Mouse (Mus musculus): Measurements from ENCODE around the gene Pdlim3. TPM values are rescaled to one million over a fixed set of nuclear protein-coding genes. Genes with fewer than 3 reads are reported as not detected.

The Pdlim3 gene
- polyA plus RNA-seq, 2 experiments, result 73.8 to 81.6 TPM

DNA sequence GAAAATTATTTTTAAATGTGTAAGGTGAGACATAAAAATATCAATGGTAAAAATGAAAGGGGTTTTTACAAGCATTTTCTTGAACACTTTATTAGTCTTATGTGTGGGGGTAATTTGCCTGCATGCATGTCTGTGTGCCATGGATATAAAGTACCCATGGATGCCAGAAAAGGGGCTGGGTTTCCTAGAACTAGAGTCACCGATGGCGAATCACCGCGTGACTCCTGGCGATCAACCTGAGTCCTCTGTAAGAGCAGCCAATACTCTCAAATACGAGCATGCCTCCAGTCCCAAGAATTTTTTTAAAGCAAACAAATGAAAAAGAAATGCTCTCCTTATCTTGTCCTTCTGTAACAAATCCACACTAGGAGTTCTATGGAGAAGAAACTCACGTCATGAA lies 36.9 kb downstream of the Pdlim3 start:
- Histone ChIP-seq H3K9ac (ENCODE audit: low read depth, low read length, severe bottlenecking) (no peak overlapping the region), H3K27ac (replicated peaks; ENCODE audit: low read depth, low read length) (no peak overlapping the region), H3K36me3 (ENCODE audit: control insufficient read depth, insufficient read depth, low read length) (no peaks in the 10 kb centered on the region), H3K27me3 (ENCODE audit: control insufficient read depth, insufficient read depth, low read length) (no peaks in the 10 kb centered on the region), H3K4me3 (replicated peaks; ENCODE audit: low read length) (no peak overlapping the region), H3K4me2 (replicated peaks; ENCODE audit: low read depth, low read length, severe bottlenecking) (no peak overlapping the region), H3K9me3 (ENCODE audit: control insufficient read depth, low read length) (no peaks in the 10 kb centered on the region), H3K4me1 (ENCODE audit: control insufficient read depth, insufficient read depth, low read length) (0 out of 2 replicates have a peak, but pooled peaks cover 3% of the 10 kb centered on the region)
- WGBS, result 95% methylated on average over 7 of the region's 7 CpGs
- ATAC-seq (ENCODE audit: low FRiP score, low read depth), result no peak
- no peak for TF ChIP-seq POLR2A (IDR thresholded peaks at IDR 0.05; ENCODE audit: borderline replicate concordance, extremely low read depth, insufficient read depth, insufficient read length)
- DNase-seq (ENCODE audit: low spot score), result no peak

GRCm38 (mm10) chr8:45934582-45935014 lies 49.3 kb downstream of the Pdlim3 start, which contains the start of gene Ccdc110:
Gene Ccdc110, plus strand, starts transcription at chr8:45934619.
- Histone ChIP-seq H3K4me3 (replicated peaks; ENCODE audit: low read length) (peak within 1 kb of the TSS; percentile 33), H3K4me1 (ENCODE audit: control insufficient read depth, insufficient read depth, low read length) (0 out of 2 replicates have a peak, but pooled peaks cover 3% of the 10 kb centered on the region), H3K27ac (replicated peaks; ENCODE audit: low read depth, low read length) (no peak within 1 kb of the TSS), H3K4me2 (replicated peaks; ENCODE audit: low read depth, low read length, severe bottlenecking) (peak within 1 kb of the TSS; percentile 56), H3K9me3 (ENCODE audit: control insufficient read depth, low read length) (no peaks in the 10 kb centered on the region; the same call in 1 of the 2 replicates), H3K9ac (ENCODE audit: low read depth, low read length, severe bottlenecking) (no peak within 1 kb of the TSS), H3K36me3 (ENCODE audit: control insufficient read depth, insufficient read depth, low read length) (no peaks in the 10 kb centered on the region), H3K27me3 (ENCODE audit: control insufficient read depth, insufficient read depth, low read length) (no peaks in the 10 kb centered on the region)
- 3% methylated on average over 23 of the region's 23 CpGs for WGBS
- DNase-seq (ENCODE audit: low spot score) (peak; percentile 95), ATAC-seq (ENCODE audit: low FRiP score, low read depth) (peak; percentile 86)
- TF ChIP-seq POLR2A (IDR thresholded peaks at IDR 0.05; ENCODE audit: borderline replicate concordance, extremely low read depth, insufficient read depth, insufficient read length), result peak; percentile 33; the same call in 1 of the 2 replicates

GRCm38 (mm10) chr8:45936986-45937385 lies 51.7 kb downstream of the Pdlim3 start:
- WGBS, result 90% methylated on average over 9 of the region's 9 CpGs
- no peak for ATAC-seq (ENCODE audit: low FRiP score, low read depth)
- no peak overlapping the region for H3K9ac ChIP-seq (ENCODE audit: low read depth, low read length, severe bottlenecking)
- no peaks in the 10 kb centered on the region for H3K36me3 ChIP-seq (ENCODE audit: control insufficient read depth, insufficient read depth, low read length)
- H3K27me3 ChIP-seq (ENCODE audit: control insufficient read depth, insufficient read depth, low read length), result no peaks in the 10 kb centered on the region
- H3K4me1 ChIP-seq (ENCODE audit: control insufficient read depth, insufficient read depth, low read length), result 0 out of 2 replicates have a peak, but pooled peaks cover 3% of the 10 kb centered on the region
- H3K9me3 ChIP-seq (ENCODE audit: control insufficient read depth, low read length), result no peaks in the 10 kb centered on the region
- no peak overlapping the region for H3K27ac ChIP-seq (replicated peaks; ENCODE audit: low read depth, low read length)
- H3K4me2 ChIP-seq (replicated peaks; ENCODE audit: low read depth, low read length, severe bottlenecking), result no peak overlapping the region
- no peak overlapping the region for H3K4me3 ChIP-seq (replicated peaks; ENCODE audit: low read length)
- no peak for DNase-seq (ENCODE audit: low spot score)
- no peak for TF ChIP-seq POLR2A (IDR thresholded peaks at IDR 0.05; ENCODE audit: borderline replicate concordance, extremely low read depth, insufficient read depth, insufficient read length)

- Histone ChIP-seq H3K9ac (ENCODE audit: low read depth, low read length, severe bottlenecking) (no peak overlapping the region), H3K4me1 (ENCODE audit: control insufficient read depth, insufficient read depth, low read length) (no peaks in the 10 kb centered on the region), H3K4me2 (replicated peaks; ENCODE audit: low read depth, low read length, severe bottlenecking) (no peak overlapping the region), H3K27me3 (ENCODE audit: control insufficient read depth, insufficient read depth, low read length) (no peaks in the 10 kb centered on the region), H3K27ac (replicated peaks; ENCODE audit: low read depth, low read length) (no peak overlapping the region), H3K4me3 (replicated peaks; ENCODE audit: low read length) (no peak overlapping the region), H3K36me3 (ENCODE audit: control insufficient read depth, insufficient read depth, low read length) (no peaks in the 10 kb centered on the region), H3K9me3 (ENCODE audit: control insufficient read depth, low read length) (no peaks in the 10 kb centered on the region)
- 88% methylated on average over 4 of the region's 4 CpGs for WGBS
- DNase-seq (ENCODE audit: low spot score) (no peak), ATAC-seq (ENCODE audit: low FRiP score, low read depth) (no peak)
- TF ChIP-seq POLR2A (IDR thresholded peaks at IDR 0.05; ENCODE audit: borderline replicate concordance, extremely low read depth, insufficient read depth, insufficient read length), result no peak
These were observed 61.0 kb downstream of the Pdlim3 start for GRCm38 (mm10) chr8:45946283-45946682.

DNA sequence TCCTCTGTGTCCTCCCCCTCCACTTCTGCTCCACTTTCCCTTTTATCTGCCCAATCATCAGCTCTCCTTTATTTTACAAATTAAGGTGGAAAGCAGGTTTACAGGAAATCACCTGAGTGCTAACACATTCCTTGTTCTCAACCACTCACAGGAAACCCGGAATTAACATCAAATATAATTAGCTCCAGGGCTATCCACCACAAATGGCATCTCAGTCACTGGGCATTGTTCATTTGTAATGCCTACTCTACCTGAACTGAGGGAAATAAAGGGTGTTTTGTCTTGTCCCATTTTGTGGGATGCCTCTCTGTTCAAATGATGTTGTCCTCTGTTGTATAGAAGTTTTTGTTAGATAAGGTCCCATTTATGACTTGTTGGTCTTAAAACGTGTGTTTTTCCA lies 65.4 kb downstream of the Pdlim3 start:
- ATAC-seq (ENCODE audit: low FRiP score, low read depth), result no peak
- no peaks in the 10 kb centered on the region for H3K4me1 ChIP-seq (ENCODE audit: control insufficient read depth, insufficient read depth, low read length)
- no peak overlapping the region for H3K4me3 ChIP-seq (replicated peaks; ENCODE audit: low read length)
- H3K36me3 ChIP-seq (ENCODE audit: control insufficient read depth, insufficient read depth, low read length), result no peaks in the 10 kb centered on the region
- no peak overlapping the region for H3K4me2 ChIP-seq (replicated peaks; ENCODE audit: low read depth, low read length, severe bottlenecking)
- no peak for TF ChIP-seq POLR2A (IDR thresholded peaks at IDR 0.05; ENCODE audit: borderline replicate concordance, extremely low read depth, insufficient read depth, insufficient read length)
- H3K27me3 ChIP-seq (ENCODE audit: control insufficient read depth, insufficient read depth, low read length), result no peaks in the 10 kb centered on the region
- no peak overlapping the region for H3K27ac ChIP-seq (replicated peaks; ENCODE audit: low read depth, low read length)
- H3K9ac ChIP-seq (ENCODE audit: low read depth, low read length, severe bottlenecking), result no peak overlapping the region
- no peaks in the 10 kb centered on the region for H3K9me3 ChIP-seq (ENCODE audit: control insufficient read depth, low read length)
- DNase-seq (ENCODE audit: low spot score), result no peak
- WGBS, result 59% methylated on average over 2 of the region's 2 CpGs

Other genes with a start within 250 kb of the Pdlim3 start
- 0.06 and 0.09 TPM in 2 replicates for gene Ccdc110, start 49.2 kb downstream of the Pdlim3 start, polyA plus RNA-seq (2012; rRNA removed)
- gene Ccdc110, start 49.2 kb downstream of the Pdlim3 start, polyA plus RNA-seq (2014; fragmentation: Nextera tagmentation; extraction: Ambion mirVana), result 0.12 and 0.26 TPM in 2 replicates
- 2.6 and 5.2 TPM in 2 replicates for gene 1700029J07Rik, start 89.8 kb downstream of the Pdlim3 start, polyA plus RNA-seq (2012; rRNA removed)
- gene 1700029J07Rik, start 89.8 kb downstream of the Pdlim3 start, polyA plus RNA-seq (2014; fragmentation: Nextera tagmentation; extraction: Ambion mirVana), result 1.9 and 2.5 TPM in 2 replicates
- gene Ufsp2, start 90.1 kb downstream of the Pdlim3 start, polyA plus RNA-seq (2012; rRNA removed), result 51.5 and 62.3 TPM in 2 replicates
- gene Ufsp2, start 90.1 kb downstream of the Pdlim3 start, polyA plus RNA-seq (2014; fragmentation: Nextera tagmentation; extraction: Ambion mirVana), result 81.9 and 92.5 TPM in 2 replicates
- gene Lrp2bp, start 113.8 kb downstream of the Pdlim3 start, polyA plus RNA-seq (2012; rRNA removed), result 0.24 and 0.29 TPM in 2 replicates
- 0.40 and 0.53 TPM in 2 replicates for gene Lrp2bp, start 113.8 kb downstream of the Pdlim3 start, polyA plus RNA-seq (2014; fragmentation: Nextera tagmentation; extraction: Ambion mirVana)
- gene Ankrd37, start 120.2 kb downstream of the Pdlim3 start, polyA plus RNA-seq (2012; rRNA removed), result 10.9 and 17.2 TPM in 2 replicates
- gene Ankrd37, start 120.2 kb downstream of the Pdlim3 start, polyA plus RNA-seq (2014; fragmentation: Nextera tagmentation; extraction: Ambion mirVana), result 18.7 and 19.4 TPM in 2 replicates

All from limb, embryonic 14.5 days (tissue).